Mouse (Mus musculus) limb, embryonic 13.5 days (tissue): ENCODE data around the gene Meig1. TPM values are rescaled to one million over a fixed set of nuclear protein-coding genes. Genes with fewer than 3 reads are reported as not detected.
"Not testable (repeated sequence)": the region's sequence is repeated elsewhere in the genome, so short reads cannot be mapped to it uniquely, and the experiment has no call there.

Source experiments
- ATAC-seq: fragments of 200-750 bp; cut with Nextera tagmentation; 2 replicates; pipeline ENCODE4 v1.8.0; 2017; ENCODE audit warnings: low read depth, moderate number of reproducible peaks, moderate TSS enrichment; ENCODE audit not compliant: low FRiP score
- H3K27ac ChIP-seq: fragments of 300-500 bp; sonication (generic); 2 replicates; pipeline ENCODE4 v1.5.1; 2015; ENCODE audit warnings: inconsistent platforms, mild to moderate bottlenecking, moderate library complexity
- H3K27me3 ChIP-seq: fragments of 300-500 bp; sonication (generic); 2 replicates; pipeline ENCODE4 v1.6.1; 2015; ENCODE audit warnings: mild to moderate bottlenecking, inconsistent platforms
- H3K36me3 ChIP-seq: fragments of 300-500 bp; sonication (generic); 2 replicates; pipeline ENCODE4 v1.6.1; 2015; ENCODE audit warnings: inconsistent platforms, mild to moderate bottlenecking, moderate library complexity
- H3K4me1 ChIP-seq: fragments of 300-500 bp; sonication (generic); 2 replicates; pipeline ENCODE4 v1.6.1; 2015; ENCODE audit warnings: inconsistent platforms
- H3K4me2 ChIP-seq: fragments of 300-500 bp; sonication (generic); replicated peaks from 2 replicates; pipeline ENCODE4 v1.6.1; 2015; ENCODE audit warnings: inconsistent platforms, mild to moderate bottlenecking, moderate library complexity
- H3K4me3 ChIP-seq: fragments of 300-500 bp; sonication (generic); 2 replicates; pipeline ENCODE4 v1.5.1; 2015; ENCODE audit warnings: moderate library complexity, mild to moderate bottlenecking, inconsistent platforms
- H3K9ac ChIP-seq: fragments of 300-500 bp; sonication (generic); 2 replicates; pipeline ENCODE4 v1.6.1; 2015; ENCODE audit warnings: mild to moderate bottlenecking, inconsistent platforms
- H3K9me3 ChIP-seq: fragments of 300-500 bp; sonication (generic); 2 replicates; pipeline ENCODE4 v1.6.1; 2016; ENCODE audit warnings: inconsistent platforms
- WGBS: fragments of 180-500 bp; shearing (Covaris S2); methylation state at CpG from one replicate; pipeline ENCODE4 v1.1.7; 2015; 5-methylcytosine and 5-hydroxymethylcytosine counted together
- polyA plus RNA-seq: library from polyadenylated mRNA; unstranded; fragments of >200 nt; fragmentation: Nextera tagmentation; extraction: Ambion mirVana; gene quantifications from 2 replicates; pipeline ENCODE4 v1.2.1, GENCODE M21; 2015

Gene Meig1
- polyA plus RNA-seq, 1 experiment from 2014 or later, result not detected

DNA sequence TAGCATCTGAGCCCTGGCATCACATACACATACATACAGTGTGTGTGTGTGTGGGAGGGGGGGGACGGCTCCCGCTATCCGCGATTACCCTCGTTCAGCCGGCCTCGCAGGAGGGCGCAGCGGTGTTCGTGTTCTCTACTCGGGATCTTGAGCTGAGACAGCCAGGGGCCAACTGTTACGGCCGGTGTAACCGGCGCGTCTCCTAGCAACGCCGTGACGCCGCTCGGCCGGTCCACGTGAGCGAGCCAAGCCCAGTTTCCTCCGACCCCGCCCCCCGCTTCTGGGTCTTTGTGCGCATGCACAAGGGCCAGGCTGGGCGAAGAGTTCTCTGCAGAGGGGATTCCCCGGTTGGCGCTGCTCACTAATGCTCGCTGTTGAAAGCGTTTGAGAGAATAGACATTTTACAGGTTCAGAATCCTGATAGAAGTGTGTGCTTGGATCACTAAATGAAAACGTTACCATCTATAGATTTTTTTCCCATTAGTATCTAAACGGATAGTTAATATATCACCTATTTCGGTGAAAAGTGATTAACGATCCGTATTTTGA is 3.5 kb downstream of the Meig1 start:
- H3K9ac ChIP-seq, result peak overlapping the region; percentile 58
- WGBS, result 1% methylated on average over 38 of the region's 38 CpGs
- peaks cover 9% of the 10 kb centered on the region for H3K4me1 ChIP-seq
- no peaks in the 10 kb centered on the region for H3K9me3 ChIP-seq
- peaks cover 25% of the 10 kb centered on the region for H3K27me3 ChIP-seq
- H3K36me3 ChIP-seq, result no peaks in the 10 kb centered on the region
- H3K4me2 ChIP-seq, result peak overlapping the region; percentile 74
- peak; percentile 96 for ATAC-seq
- no peak overlapping the region for H3K27ac ChIP-seq
- H3K4me3 ChIP-seq, result peak overlapping the region; percentile 58

DNA sequence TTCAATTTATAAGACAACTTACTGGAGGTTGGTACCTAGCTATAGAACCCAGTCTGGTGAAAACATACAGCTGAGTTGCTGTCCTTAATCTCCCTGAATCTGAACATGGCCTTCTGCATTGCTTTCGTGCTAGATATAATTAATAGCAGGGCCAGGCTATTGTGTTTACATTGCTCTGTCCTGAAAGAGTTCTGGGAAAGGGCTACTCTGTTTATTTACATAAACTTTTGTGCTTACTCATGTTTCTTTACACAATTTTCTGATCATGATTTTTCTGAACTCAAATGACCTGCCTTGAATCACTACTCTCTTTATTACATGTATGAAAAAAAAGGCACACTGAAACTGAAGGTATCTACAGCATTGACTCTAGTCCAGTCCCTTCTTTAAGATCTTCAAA is 6.8 kb downstream of the Meig1 start:
- no peak overlapping the region for H3K9ac ChIP-seq
- H3K9me3 ChIP-seq, result no peaks in the 10 kb centered on the region
- H3K36me3 ChIP-seq, result no peaks in the 10 kb centered on the region
- H3K4me3 ChIP-seq, result no peak overlapping the region
- no peak overlapping the region for H3K27ac ChIP-seq
- H3K27me3 ChIP-seq, result peaks cover 25% of the 10 kb centered on the region
- H3K4me2 ChIP-seq, result no peak overlapping the region
- WGBS, result 63% methylated on average over 1 of the region's 1 CpGs
- ATAC-seq, result no peak
- H3K4me1 ChIP-seq, result peaks cover 4% of the 10 kb centered on the region; the same call in 1 of the 2 replicates

- no peaks in the 10 kb centered on the region for H3K36me3 ChIP-seq
- no peak overlapping the region for H3K27ac ChIP-seq
- peaks cover 4% of the 10 kb centered on the region; the same call in 1 of the 2 replicates for H3K4me1 ChIP-seq
- ATAC-seq, result no peak
- no peaks in the 10 kb centered on the region for H3K9me3 ChIP-seq
- no peak overlapping the region for H3K9ac ChIP-seq
- H3K4me2 ChIP-seq, result no peak overlapping the region
- no peak overlapping the region for H3K4me3 ChIP-seq
- H3K27me3 ChIP-seq, result peaks cover 25% of the 10 kb centered on the region
- WGBS, result 39% methylated on average over 4 of the region's 4 CpGs
Measured at GRCm38 (mm10) chr2:3414241-3414640, 8.2 kb downstream of the Meig1 start.

DNA sequence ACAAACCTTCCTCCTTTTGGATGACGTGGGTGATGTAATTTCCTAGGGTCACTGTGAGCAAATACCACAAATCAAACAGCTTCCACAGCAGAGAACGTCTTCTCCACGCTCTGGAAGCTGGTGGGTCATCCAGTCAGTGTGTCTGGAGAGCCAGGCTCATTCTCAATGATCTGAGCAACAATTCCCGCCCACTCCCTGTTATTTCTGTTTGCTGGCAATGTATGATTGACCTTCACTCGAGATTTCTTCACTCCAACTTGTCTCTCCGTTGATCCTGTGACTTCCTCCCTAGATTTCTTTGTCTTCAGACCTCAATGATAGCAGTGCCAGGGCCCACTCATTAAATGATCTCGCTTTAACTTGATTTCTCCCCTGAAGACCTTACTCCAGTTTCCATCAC is 14.7 kb downstream of the Meig1 start:
- H3K9ac ChIP-seq, result no peak overlapping the region
- H3K27me3 ChIP-seq, result no peaks in the 10 kb centered on the region
- no peak for ATAC-seq
- no peaks in the 10 kb centered on the region for H3K36me3 ChIP-seq
- 78% methylated on average over 7 of the region's 7 CpGs for WGBS
- no peaks in the 10 kb centered on the region for H3K4me1 ChIP-seq
- no peak overlapping the region for H3K4me3 ChIP-seq
- H3K27ac ChIP-seq, result no peak overlapping the region
- no peak overlapping the region for H3K4me2 ChIP-seq
- H3K9me3 ChIP-seq, result no peaks in the 10 kb centered on the region

DNA sequence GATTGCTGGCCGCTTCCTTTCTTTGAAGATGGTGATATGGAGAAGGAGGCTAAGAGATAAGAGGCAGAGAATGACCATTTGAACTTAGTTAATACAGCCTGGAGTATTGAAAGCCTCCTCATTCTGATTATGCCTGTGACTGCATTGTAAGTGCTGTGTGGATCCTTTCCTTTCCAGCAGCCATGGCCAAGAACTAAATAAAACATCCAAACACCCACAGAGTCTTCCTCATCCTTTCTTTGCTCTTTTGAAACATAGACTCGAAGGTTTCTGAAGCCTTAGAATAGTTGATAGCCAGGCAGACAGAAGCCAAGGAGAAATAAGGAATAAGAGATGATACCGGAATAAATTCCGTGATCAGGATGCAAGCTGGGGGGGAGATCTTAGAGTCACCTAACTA is 16.5 kb downstream of the Meig1 start:
- H3K27ac ChIP-seq, result no peak overlapping the region
- H3K9ac ChIP-seq, result no peak overlapping the region
- H3K4me3 ChIP-seq, result no peak overlapping the region
- no peak overlapping the region for H3K4me2 ChIP-seq
- H3K36me3 ChIP-seq, result no peaks in the 10 kb centered on the region
- no peak for ATAC-seq
- no peaks in the 10 kb centered on the region for H3K9me3 ChIP-seq
- H3K4me1 ChIP-seq, result no peaks in the 10 kb centered on the region
- WGBS, result 77% methylated on average over 4 of the region's 4 CpGs
- no peaks in the 10 kb centered on the region for H3K27me3 ChIP-seq

- H3K4me2 ChIP-seq, H3K4me1 ChIP-seq, H3K36me3 ChIP-seq, H3K9ac ChIP-seq, H3K27me3 ChIP-seq, H3K27ac ChIP-seq, H3K9me3 ChIP-seq, ATAC-seq, H3K4me3 ChIP-seq: not testable (repeated sequence)
- WGBS, result 60% methylated on average over 10 of the region's 10 CpGs
Measured at GRCm38 (mm10) chr2:3397110-3397509, 25.3 kb downstream of the Meig1 start, which contains the start of gene Olah. Gene Olah (minus strand): TSS chr2:3397210.

DNA sequence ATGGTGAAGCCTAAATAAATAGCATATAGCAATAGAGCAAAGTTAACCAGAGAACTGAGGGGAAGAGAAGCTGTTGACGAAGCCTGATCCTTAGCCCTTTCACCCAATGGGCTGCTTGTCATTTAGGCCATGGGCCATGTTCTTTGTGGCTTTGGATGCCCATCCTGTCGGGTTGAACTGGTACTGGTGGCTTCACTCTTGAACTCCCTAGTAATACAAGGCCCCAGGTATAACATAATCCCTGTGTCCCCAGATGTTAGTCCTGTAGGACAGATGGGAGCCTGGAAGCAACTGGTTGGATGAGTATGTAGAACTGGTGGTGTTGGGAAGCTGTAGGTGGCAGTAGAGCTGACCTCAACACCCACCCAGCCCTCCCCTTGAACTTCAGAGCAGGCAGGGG is 30.5 kb downstream of the Meig1 start:
- no peak overlapping the region for H3K4me3 ChIP-seq
- ATAC-seq, result no peak

DNA sequence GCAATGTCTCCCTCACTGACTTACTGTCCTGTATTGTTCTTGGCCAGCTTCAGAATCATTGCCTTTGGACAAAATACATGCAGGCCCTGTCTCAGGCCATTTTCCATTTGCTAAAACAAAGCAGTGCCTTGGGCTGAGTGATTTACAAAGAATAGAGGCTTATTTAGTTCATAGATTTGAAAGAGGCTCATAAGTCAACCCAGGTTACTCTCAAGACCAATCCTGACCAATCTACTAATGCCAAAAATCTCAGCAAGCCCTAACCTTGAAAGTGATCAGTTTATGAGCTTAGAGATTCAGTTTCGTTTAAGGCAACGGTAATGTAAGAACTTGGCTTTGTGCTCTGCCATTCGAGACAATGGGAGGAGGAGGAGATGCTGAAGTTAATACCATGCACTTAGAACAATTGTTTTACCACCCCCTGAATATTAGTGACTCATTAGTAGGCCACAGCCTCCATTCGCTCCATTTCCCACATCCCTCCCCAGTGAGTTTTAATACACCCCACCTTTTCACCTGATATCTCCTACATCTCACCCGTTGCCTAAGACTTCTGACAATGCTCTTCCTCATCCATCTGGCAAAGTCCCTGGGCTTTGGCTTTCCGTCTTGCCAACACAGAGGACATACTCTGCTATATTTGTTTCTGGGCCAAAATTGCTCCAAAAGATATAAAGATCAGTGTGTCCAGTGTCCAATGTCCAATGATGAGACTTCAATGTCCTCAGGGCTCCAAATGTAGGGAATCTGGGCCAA is 35.2 kb downstream of the Meig1 start:
- 77% methylated on average over 6 of the region's 6 CpGs for WGBS

More for the DNA sequence above, 30.5 kb downstream of the Meig1 start:
- Histone ChIP-seq H3K4me1 (no peaks in the 10 kb centered on the region), H3K4me2 (no peak overlapping the region), H3K27ac (no peak overlapping the region), H3K9me3 (no peaks in the 10 kb centered on the region), H3K9ac (no peak overlapping the region), H3K27me3 (no peaks in the 10 kb centered on the region), H3K36me3 (no peaks in the 10 kb centered on the region)
- 78% methylated on average over 2 of the region's 2 CpGs for WGBS

DNA sequence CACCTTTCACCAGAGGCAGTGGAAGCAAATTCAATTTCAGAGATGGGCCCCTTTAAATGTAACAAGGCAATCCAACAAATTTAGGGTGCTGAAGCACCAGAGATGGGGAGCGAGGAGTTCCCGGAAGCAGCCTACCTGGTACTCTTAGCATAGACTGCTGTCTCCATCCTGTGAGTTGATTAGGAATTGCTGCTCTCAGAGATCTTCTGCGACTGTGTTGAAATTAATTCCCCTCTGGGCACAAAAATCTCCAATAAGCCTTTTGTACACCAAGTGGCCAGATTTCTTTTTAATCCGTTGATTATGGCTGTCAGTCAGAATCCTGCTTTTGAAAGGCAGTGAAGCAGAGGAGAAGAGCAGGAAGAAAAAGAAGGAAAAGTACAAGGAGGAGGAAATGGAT is 57.3 kb downstream of the Meig1 start:
- WGBS, result 63% methylated on average over 4 of the region's 4 CpGs
- H3K4me1 ChIP-seq, result no peaks in the 10 kb centered on the region

More for the DNA sequence above, 35.2 kb downstream of the Meig1 start:
- Histone ChIP-seq H3K9ac (no peak overlapping the region), H3K9me3 (no peaks in the 10 kb centered on the region), H3K27me3 (no peaks in the 10 kb centered on the region), H3K4me1 (no peaks in the 10 kb centered on the region), H3K36me3 (no peaks in the 10 kb centered on the region), H3K4me3 (no peak overlapping the region), H3K4me2 (no peak overlapping the region), H3K27ac (no peak overlapping the region)
- ATAC-seq, result no peak

GRCm38 (mm10) chr2:3361067-3361466 is 61.4 kb downstream of the Meig1 start:
- no peaks in the 10 kb centered on the region for H3K27me3 ChIP-seq
- no peak for ATAC-seq
- WGBS, result 82% methylated on average over 3 of the region's 3 CpGs
- H3K4me3 ChIP-seq, result no peak overlapping the region
- no peak overlapping the region for H3K9ac ChIP-seq
- H3K36me3 ChIP-seq, result no peaks in the 10 kb centered on the region
- no peaks in the 10 kb centered on the region for H3K4me1 ChIP-seq
- no peak overlapping the region for H3K4me2 ChIP-seq
- H3K9me3 ChIP-seq, result no peaks in the 10 kb centered on the region
- no peak overlapping the region for H3K27ac ChIP-seq

More for the DNA sequence above, 57.3 kb downstream of the Meig1 start:
- Histone ChIP-seq H3K4me2 (no peak overlapping the region), H3K27me3 (no peaks in the 10 kb centered on the region), H3K9ac (no peak overlapping the region), H3K4me3 (no peak overlapping the region), H3K27ac (no peak overlapping the region), H3K9me3 (no peaks in the 10 kb centered on the region), H3K36me3 (no peaks in the 10 kb centered on the region)
- no peak for ATAC-seq
